Mouse (Mus musculus): ENCODE results near the gene Dlgap1. TPM values are rescaled to one million over a fixed set of nuclear protein-coding genes. Genes with fewer than 3 reads are reported as not detected.

The Dlgap1 gene
- total RNA-seq, 2 experiments from 2014 or later = not detected

GRCm38 (mm10) chr17:70868577-70869229 lies 899.8 kb downstream of the Dlgap1 start:
- ATAC-seq (replicated peaks; ENCODE audit: low FRiP score, poor library complexity, severe bottlenecking) = no peak

DNA sequence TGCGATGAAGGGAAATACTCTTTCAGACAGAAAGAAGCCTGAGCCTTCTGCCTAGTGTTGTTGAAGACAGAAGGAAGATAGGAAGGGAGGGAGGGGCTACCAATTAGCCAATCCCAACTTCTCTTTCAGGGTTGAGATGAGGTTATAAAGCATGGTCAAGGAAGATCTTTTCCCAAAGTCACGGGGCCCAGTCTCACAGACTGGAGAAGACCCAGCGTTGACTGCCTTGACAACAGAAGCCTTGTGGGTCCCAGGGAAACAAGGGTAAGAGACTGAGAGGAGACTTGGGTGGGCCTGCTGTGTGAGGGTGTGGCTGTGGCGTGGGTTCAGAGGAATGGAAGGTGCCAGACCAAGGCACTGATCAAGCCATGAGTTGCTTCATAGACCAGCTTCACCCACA lies 901.7 kb downstream of the Dlgap1 start:
- ATAC-seq (replicated peaks; ENCODE audit: low FRiP score, poor library complexity, severe bottlenecking) = no peak

Measured in erythroid progenitor cell, adult 5-6 weeks (primary cell).